Mouse (Mus musculus) testis, adult 2 months (tissue): ENCODE data around the gene Ildr1.

ENCODE experiments used
- CTCF ChIP-seq: fragments of 200-500 bp; IDR thresholded peaks from 2 replicates; pipeline ENCODE4 v1.5.1; 2012; ENCODE audit warnings: low read depth, mild to moderate bottlenecking, inconsistent platforms, low read length, moderate library complexity; ENCODE audit not compliant: control insufficient read depth, insufficient read depth, insufficient replicate concordance
- POLR2A ChIP-seq: fragments of 200-500 bp; IDR thresholded peaks from 2 replicates; pipeline ENCODE4 v1.6.1; 2012; ENCODE audit warnings: low read depth, mild to moderate bottlenecking, inconsistent platforms, low read length, moderate library complexity; ENCODE audit not compliant: control insufficient read depth

GRCm38 (mm10) chr16:36711760-36712159 lies 18.0 kb downstream of the Ildr1 start:
- TF ChIP-seq CTCF (no peak), POLR2A (no peak)
